Mouse (Mus musculus): ENCODE results near the gene Adcy1. TPM values are rescaled to one million over a fixed set of nuclear protein-coding genes. Genes with fewer than 3 reads are reported as not detected.

Adcy1 gene
- total and polyA plus RNA-seq, 3 experiments, result 1.2 to 2.3 (median 1.6) TPM

GRCm38 (mm10) chr11:7211211-7211610 lies 147.9 kb downstream of the Adcy1 start:
- H3K36me3 ChIP-seq (ENCODE audit: control insufficient read depth, insufficient read depth, low read length), result no peaks in the 10 kb centered on the region
- H3K79me2 ChIP-seq (replicated peaks; ENCODE audit: control insufficient read depth, insufficient read depth, low read length), result no peaks in the 10 kb centered on the region
- no peak overlapping the region; the same call in 1 of the 2 replicates for H3K27ac ChIP-seq
- 0 out of 2 replicates have a peak, but pooled peaks cover 1% of the 10 kb centered on the region for H3K27me3 ChIP-seq (ENCODE audit: control insufficient read depth, insufficient read depth, low read length)
- no peak for DNase-seq
- no peak for TF ChIP-seq CTCF (IDR thresholded peaks at IDR 0.05)
- TF ChIP-seq POLR2A (IDR thresholded peaks at IDR 0.05; ENCODE audit: insufficient read depth, low read depth, low read length), result no peak
- TF ChIP-seq EP300 (IDR thresholded peaks at IDR 0.05; ENCODE audit: insufficient read depth, low read depth, low read length), result no peak
- no peaks in the 10 kb centered on the region for H3K4me1 ChIP-seq (ENCODE audit: control insufficient read depth, insufficient read depth, low read length)
- no peak overlapping the region for H3K9ac ChIP-seq (ENCODE audit: low read depth, low read length)
- no peak overlapping the region for H3K4me3 ChIP-seq
- intact Hi-C loops (cut with DNase I), result loop anchor here (2.0 to 10.0 kb wide), 4 partner anchors 624 to 1196 kb away; no protein-coding TSS in a partner anchor
- 19% methylated on average over 9 of the region's 9 CpGs for WGBS

GRCm38 (mm10) chr11:7212126-7212798 lies 149.0 kb downstream of the Adcy1 start:
- TF ChIP-seq CTCF (IDR thresholded peaks at IDR 0.05), result no peak
- no peak for TF ChIP-seq POLR2A (IDR thresholded peaks at IDR 0.05; ENCODE audit: insufficient read depth, low read depth, low read length)
- no peak for TF ChIP-seq EP300 (IDR thresholded peaks at IDR 0.05; ENCODE audit: insufficient read depth, low read depth, low read length)
- Histone ChIP-seq H3K36me3 (ENCODE audit: control insufficient read depth, insufficient read depth, low read length) (no peaks in the 10 kb centered on the region), H3K79me2 (replicated peaks; ENCODE audit: control insufficient read depth, insufficient read depth, low read length) (no peaks in the 10 kb centered on the region), H3K4me1 (ENCODE audit: control insufficient read depth, insufficient read depth, low read length) (no peaks in the 10 kb centered on the region), H3K4me3 (peak overlapping the region; percentile 55), H3K9ac (ENCODE audit: low read depth, low read length) (peak overlapping the region; percentile 33; the same call in 1 of the 2 replicates), H3K27ac (peak overlapping the region; percentile 15), H3K27me3 (ENCODE audit: control insufficient read depth, insufficient read depth, low read length) (0 out of 2 replicates have a peak, but pooled peaks cover 1% of the 10 kb centered on the region)
- DNase-seq, result no peak
- intact Hi-C loops (cut with DNase I), result loop anchor here (10.0 kb wide), 2 partner anchors 623 to 923 kb away; no protein-coding TSS in a partner anchor
- WGBS, result 12% methylated on average over 17 of the region's 17 CpGs

DNA sequence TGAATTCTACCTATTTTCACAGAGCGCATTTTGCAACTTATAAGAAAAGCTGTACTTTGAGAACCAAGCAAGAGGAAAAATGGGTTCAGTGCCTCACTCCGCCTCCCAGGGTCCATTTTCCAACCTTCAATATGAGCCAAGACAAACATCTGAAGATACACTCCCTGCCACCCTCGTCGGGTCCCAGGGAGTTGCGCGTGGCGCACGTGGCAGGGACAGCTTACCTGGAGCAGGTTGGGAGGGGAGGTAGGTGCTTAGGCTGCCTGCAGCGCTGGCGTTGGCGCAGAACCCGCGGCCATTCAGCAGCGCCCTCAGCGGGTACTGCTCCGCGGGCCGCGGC lies 149.8 kb downstream of the Adcy1 start:
- no peak for TF ChIP-seq EP300 (IDR thresholded peaks at IDR 0.05; ENCODE audit: insufficient read depth, low read depth, low read length)
- no peak for TF ChIP-seq CTCF (IDR thresholded peaks at IDR 0.05)
- TF ChIP-seq POLR2A (IDR thresholded peaks at IDR 0.05; ENCODE audit: insufficient read depth, low read depth, low read length), result no peak
- peak overlapping the region; percentile 78 for H3K9ac ChIP-seq (ENCODE audit: low read depth, low read length)
- H3K36me3 ChIP-seq (ENCODE audit: control insufficient read depth, insufficient read depth, low read length), result no peaks in the 10 kb centered on the region
- H3K27me3 ChIP-seq (ENCODE audit: control insufficient read depth, insufficient read depth, low read length), result 0 out of 2 replicates have a peak, but pooled peaks cover 1% of the 10 kb centered on the region
- WGBS, result 1% methylated on average over 19 of the region's 19 CpGs
- no peak for DNase-seq
- H3K27ac ChIP-seq, result peak overlapping the region; percentile 58
- no peaks in the 10 kb centered on the region for H3K4me1 ChIP-seq (ENCODE audit: control insufficient read depth, insufficient read depth, low read length)
- H3K4me3 ChIP-seq, result peak overlapping the region; percentile 55
- H3K79me2 ChIP-seq (replicated peaks; ENCODE audit: control insufficient read depth, insufficient read depth, low read length), result no peaks in the 10 kb centered on the region
- intact Hi-C loops (cut with DNase I), result loop anchor here (10.0 kb wide), 2 partner anchors 622 to 922 kb away; no protein-coding TSS in a partner anchor

DNA sequence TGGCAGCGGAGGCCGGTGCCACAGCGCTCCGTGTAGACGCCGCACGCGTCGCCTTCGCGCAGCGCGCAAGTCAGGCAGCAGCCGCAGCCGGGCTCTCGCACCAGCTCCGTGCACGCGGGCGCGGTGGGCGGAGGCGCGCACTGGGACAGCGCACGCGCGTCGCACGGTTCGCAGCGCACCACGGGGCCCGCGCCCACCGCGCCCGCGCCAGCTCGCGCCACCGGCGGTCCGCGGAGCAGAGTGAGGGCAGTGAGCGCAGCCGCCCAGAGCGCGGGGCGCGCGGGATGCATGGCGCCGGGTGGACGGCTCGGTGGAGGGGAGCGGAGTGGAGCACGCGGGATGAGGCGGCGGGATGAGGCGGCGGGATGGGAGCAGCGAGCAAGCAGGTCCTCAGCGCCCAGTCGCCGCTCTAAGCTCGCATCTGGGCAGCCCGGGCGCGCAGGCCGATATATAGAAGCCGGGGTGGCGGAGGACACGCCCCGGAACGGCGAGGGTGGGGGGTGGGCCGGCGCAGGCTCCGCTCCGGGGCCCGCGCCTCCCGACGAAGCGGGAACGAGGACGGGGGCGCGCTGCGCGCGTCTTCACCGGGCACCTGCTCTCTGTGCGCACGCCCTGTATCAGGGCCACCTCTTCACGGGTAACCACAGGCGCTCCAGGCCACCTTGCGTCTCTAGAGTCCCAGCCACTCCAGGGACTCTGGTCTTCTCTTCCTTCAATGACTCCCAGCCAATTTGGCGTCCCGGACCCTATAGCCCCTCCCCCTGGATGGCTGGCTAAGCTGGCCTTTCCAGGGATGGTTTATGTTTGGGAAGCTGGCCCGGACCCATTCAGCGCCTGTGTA lies 150.4 kb downstream of the Adcy1 start, which contains the start of gene Igfbp3:
TSS of gene Igfbp3 (minus strand) at position 423 of the 841 bp plus-strand sequence.
- H3K36me3 ChIP-seq (ENCODE audit: control insufficient read depth, insufficient read depth, low read length), result no peaks in the 10 kb centered on the region
- 1% methylated on average over 101 of the region's 104 CpGs for WGBS
- H3K4me1 ChIP-seq (ENCODE audit: control insufficient read depth, insufficient read depth, low read length), result no peaks in the 10 kb centered on the region
- TF ChIP-seq POLR2A (IDR thresholded peaks at IDR 0.05; ENCODE audit: insufficient read depth, low read depth, low read length) (peak; percentile 59; the same call in 1 of the 2 replicates), EP300 (IDR thresholded peaks at IDR 0.05; ENCODE audit: insufficient read depth, low read depth, low read length) (no peak), CTCF (IDR thresholded peaks at IDR 0.05) (no peak)
- H3K27me3 ChIP-seq (ENCODE audit: control insufficient read depth, insufficient read depth, low read length), result 0 out of 2 replicates have a peak, but pooled peaks cover 1% of the 10 kb centered on the region
- intact Hi-C loops (cut with DNase I), result loop anchor here (2.0 to 10.0 kb wide), 4 partner anchors 123 to 921 kb away; no protein-coding TSS in a partner anchor
- peak within 1 kb of the TSS; percentile 78 for H3K9ac ChIP-seq (ENCODE audit: low read depth, low read length)
- peak within 1 kb of the TSS; percentile 55 for H3K4me3 ChIP-seq
- no peaks in the 10 kb centered on the region for H3K79me2 ChIP-seq (replicated peaks; ENCODE audit: control insufficient read depth, insufficient read depth, low read length)
- peak; percentile 74 to 78 for DNase-seq
- H3K27ac ChIP-seq, result peak within 1 kb of the TSS; percentile 58

DNA sequence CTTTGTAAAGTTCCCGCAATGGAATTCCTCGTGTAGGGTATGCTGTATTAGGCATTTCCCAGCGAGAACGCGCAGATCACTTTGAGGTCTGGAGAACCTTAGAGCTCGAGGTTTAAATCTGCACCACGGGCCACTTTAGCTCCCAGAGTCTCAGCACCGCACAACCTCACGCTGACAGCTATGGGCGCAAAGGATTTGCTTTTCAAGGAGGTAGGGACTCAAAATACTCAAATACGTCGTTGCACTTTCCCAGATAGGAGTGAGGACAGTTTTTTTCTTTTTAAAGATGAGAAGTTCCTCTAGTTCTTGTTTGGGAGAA lies 151.0 kb downstream of the Adcy1 start:
- H3K27ac ChIP-seq, result no peak overlapping the region; the same call in 1 of the 2 replicates
- DNase-seq, result no peak
- no peaks in the 10 kb centered on the region for H3K36me3 ChIP-seq (ENCODE audit: control insufficient read depth, insufficient read depth, low read length)
- WGBS, result 2% methylated on average over 12 of the region's 12 CpGs
- intact Hi-C loops (cut with DNase I), result loop anchor here (2.0 to 10.0 kb wide), 4 partner anchors 122 to 920 kb away; no protein-coding TSS in a partner anchor
- H3K9ac ChIP-seq (ENCODE audit: low read depth, low read length), result no peak overlapping the region
- no peaks in the 10 kb centered on the region for H3K79me2 ChIP-seq (replicated peaks; ENCODE audit: control insufficient read depth, insufficient read depth, low read length)
- TF ChIP-seq CTCF (IDR thresholded peaks at IDR 0.05) (no peak), EP300 (IDR thresholded peaks at IDR 0.05; ENCODE audit: insufficient read depth, low read depth, low read length) (no peak), POLR2A (IDR thresholded peaks at IDR 0.05; ENCODE audit: insufficient read depth, low read depth, low read length) (no peak)
- 0 out of 2 replicates have a peak, but pooled peaks cover 1% of the 10 kb centered on the region for H3K27me3 ChIP-seq (ENCODE audit: control insufficient read depth, insufficient read depth, low read length)
- H3K4me3 ChIP-seq, result peak overlapping the region; percentile 55
- no peaks in the 10 kb centered on the region for H3K4me1 ChIP-seq (ENCODE audit: control insufficient read depth, insufficient read depth, low read length)

All from heart, adult 2 months (tissue).